Mouse (Mus musculus): ENCODE results near the gene Zcchc17.

DNA sequence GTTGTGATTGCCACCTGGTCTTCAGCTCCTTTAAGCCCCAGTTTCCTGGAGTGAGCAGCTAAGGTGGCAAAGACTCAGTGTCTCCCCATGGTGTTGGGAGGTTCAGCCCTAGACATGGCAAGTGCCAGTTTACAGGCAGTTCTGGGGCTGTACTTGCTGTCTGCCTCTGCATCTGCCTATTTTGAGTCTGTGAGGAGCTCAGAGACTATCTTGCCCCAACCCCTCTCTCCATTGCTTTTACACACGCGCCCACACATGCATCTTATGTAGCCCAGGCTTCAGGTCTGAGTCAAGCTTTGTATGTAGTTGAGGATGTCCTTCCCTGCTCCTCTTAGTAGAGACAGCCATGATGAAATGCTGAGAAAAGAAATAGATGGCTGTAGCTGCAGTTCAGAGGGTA lies 19.4 kb upstream of the Zcchc17 start:
- TF ChIP-seq POLR2A (IDR thresholded peaks at IDR 0.05; ENCODE audit: borderline replicate concordance, extremely low read depth, low read depth, low read length) (no peak), CTCF (IDR thresholded peaks at IDR 0.05; ENCODE audit: insufficient read depth, low read length) (no peak)
